Mouse (Mus musculus) lung, postnatal 10 days (tissue): ENCODE measurements around the gene Lrp6.

Experiments used
- DNase-seq: peaks from one replicate; pipeline ENCODE4 v3.0.0; 2021

Gene Lrp6

GRCm38 (mm10) chr6:134529340-134529739 lies 37.4 kb downstream of the Lrp6 start:
- no peak for DNase-seq

DNA sequence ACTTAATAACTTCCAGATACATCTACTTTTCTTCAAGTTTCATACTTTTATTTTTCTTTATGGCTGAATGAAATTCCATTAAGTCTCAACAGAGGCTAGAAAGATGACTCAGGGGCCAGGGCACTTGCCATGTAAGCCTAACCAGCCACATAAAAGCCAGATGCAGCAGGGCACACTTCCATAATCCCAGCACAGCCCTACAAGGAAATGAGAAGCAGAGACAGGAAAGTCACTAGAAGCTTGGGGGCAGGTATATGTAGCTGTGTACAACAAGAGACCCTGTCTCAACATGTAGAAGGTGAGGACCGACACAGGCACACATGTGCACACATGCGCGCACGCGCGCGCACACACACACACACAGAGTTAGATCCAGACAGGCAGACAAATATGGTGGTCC lies 38.4 kb downstream of the Lrp6 start:
- DNase-seq: no peak

DNA sequence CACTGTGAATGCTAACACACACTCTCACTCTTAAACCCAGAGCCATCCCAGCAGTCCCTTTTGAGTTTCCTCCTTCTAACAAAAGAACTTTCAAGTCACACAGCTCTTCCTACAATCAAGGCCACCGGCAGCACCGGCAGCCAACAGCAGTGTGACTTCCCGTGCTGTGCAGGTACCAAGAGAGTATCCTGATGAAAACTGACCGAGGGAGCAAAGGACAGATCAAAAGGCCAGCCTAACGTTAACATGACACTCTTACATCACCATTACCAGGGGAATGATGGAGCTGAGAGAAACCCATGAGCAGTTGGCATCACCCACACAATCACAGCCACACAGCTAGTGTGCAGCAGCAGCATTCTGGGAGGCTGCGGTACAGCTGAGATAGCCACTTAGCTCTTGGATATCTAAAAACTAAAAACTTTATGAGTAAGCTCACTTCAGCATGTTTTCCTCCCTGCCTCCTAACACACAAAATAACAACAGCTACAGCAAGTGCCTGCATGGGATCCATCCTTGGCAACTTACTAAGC lies 39.1 kb downstream of the Lrp6 start:
- DNase-seq: no peak

DNA sequence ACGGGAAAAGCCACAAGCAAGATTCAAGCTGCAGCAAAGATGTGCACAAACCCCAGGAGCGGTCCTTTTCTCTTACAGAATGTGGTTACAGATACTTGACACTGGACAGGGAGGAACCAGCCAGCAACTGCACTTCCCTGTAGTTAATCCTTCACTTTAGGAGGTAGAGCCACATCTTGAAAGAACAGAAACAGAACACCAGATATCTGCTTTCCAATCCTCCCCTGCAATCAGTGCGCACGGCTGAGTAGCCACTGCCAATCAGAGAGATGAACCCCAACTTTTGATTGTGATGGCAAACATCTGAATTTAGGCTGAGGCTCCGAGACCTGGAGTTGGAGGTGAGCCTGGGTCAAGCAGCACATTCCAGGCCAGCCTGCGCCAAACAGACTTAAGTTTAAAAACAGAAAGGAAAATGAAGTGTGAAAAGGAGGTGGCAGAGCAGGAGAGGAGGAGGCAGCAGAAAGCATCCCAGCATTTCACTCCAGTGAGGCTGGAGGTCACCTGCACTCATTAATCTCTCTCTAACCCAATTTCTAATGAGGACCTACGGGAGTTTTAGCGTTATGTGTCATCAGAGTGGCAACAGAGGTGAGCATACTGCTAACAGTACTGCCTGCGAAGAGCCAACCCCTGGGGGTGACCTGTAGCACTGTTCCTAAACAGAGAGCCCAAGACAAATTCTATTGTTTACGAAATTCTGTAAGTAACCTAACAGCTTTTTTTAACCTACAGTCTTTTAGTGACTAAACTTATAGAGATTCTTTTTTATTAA lies 39.8 kb downstream of the Lrp6 start:
- DNase-seq: no peak

GRCm38 (mm10) chr6:134526275-134526674 lies 40.5 kb downstream of the Lrp6 start:
- DNase-seq: no peak

DNA sequence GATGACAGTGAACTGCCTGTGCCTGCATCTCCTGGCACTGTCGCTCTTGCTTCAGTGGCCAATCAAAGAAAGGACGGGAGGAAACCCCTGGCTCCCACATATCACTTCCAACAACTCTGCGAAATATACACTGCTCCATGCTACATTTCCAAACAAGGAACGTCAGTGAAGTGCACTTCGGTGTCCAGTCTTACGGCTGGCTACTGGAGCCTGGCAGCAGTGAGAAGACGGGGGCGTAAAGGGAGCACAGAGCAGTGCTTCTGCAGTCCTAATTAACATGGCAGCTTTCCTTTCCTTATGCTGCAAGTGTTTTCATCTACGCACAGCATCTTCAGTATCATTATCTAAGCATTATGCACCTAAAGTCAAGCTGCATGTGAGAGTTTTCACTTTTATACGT lies 45.4 kb downstream of the Lrp6 start:
- DNase-seq: no peak

- no peak for DNase-seq
Observed at GRCm38 (mm10) chr6:134520821-134521220, 45.9 kb downstream of the Lrp6 start.

- DNase-seq: no peak
Observed at GRCm38 (mm10) chr6:134518450-134518849, 48.3 kb downstream of the Lrp6 start.

GRCm38 (mm10) chr6:134517141-134517540 lies 49.6 kb downstream of the Lrp6 start:
- DNase-seq: no peak

DNA sequence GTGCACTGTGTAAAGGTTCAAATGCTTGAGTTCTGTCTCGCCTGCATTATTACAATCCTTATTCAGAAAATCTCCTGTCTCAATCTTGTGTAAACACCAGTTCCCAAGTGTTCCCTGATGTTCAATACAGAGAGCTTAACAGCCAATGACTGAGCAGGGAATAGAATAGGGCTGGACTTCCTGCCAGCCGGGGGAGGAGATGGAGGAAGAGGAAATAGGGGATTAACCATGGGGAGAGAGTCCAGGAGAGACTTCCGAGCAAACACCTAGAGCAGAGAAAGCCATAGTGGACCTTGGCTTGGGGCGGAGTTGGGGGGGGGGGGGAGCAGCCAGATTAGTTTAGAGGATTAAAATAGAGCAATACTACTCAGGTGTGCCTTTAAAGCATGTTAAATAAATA lies 51.3 kb downstream of the Lrp6 start:
- DNase-seq: no peak

- DNase-seq: peak; percentile 56
Observed at GRCm38 (mm10) chr6:134513896-134514510, 52.8 kb downstream of the Lrp6 start.

GRCm38 (mm10) chr6:134513011-134513410 lies 53.8 kb downstream of the Lrp6 start:
- peak; percentile 20 for DNase-seq

- DNase-seq: no peak
Observed at GRCm38 (mm10) chr6:134512478-134512877, 54.3 kb downstream of the Lrp6 start.

DNA sequence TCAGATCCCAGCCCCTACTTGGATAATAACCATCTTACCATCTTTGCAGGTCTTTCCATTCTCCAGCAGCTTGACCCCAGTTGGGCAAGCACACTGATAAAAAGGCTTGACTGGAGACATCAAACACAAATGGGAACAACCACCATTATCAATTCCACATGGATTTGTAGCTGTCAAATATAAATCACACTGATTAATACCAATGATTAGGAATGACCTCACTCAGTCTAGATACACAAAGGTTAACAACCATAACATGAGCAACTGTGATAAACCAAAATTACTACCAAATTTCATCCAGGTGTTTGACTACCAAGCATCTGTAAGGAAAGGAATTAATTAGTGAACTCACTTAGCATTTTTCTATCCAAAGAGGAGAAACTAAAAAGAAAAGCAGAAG lies 55.6 kb downstream of the Lrp6 start:
- no peak for DNase-seq

GRCm38 (mm10) chr6:134510280-134510679 lies 56.5 kb downstream of the Lrp6 start:
- DNase-seq: no peak

DNA sequence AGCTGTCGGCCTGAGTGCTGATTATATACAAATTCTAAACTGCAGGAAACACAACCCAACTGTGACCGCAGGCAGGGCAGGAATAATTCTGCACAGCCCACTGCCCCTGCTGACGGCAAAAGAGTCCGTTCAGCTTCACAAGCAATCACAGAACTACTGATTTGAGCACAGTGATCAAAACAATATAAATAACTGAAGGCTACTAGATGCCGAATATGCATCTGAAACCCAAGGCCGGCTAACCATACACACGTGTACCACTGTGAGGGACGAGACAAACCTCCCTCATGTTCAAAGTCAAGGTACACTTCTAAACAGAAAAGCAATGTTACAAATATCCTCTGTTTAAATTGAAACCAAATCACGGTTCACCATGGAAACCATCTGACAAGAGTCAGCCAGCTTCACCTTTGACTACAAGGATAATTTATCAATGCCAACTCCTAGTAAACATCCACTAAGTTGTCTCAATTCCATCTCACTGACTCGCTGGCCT lies 57.0 kb downstream of the Lrp6 start:
- no peak for DNase-seq

- no peak for DNase-seq
Observed at GRCm38 (mm10) chr6:134504866-134505265, 61.9 kb downstream of the Lrp6 start.

DNA sequence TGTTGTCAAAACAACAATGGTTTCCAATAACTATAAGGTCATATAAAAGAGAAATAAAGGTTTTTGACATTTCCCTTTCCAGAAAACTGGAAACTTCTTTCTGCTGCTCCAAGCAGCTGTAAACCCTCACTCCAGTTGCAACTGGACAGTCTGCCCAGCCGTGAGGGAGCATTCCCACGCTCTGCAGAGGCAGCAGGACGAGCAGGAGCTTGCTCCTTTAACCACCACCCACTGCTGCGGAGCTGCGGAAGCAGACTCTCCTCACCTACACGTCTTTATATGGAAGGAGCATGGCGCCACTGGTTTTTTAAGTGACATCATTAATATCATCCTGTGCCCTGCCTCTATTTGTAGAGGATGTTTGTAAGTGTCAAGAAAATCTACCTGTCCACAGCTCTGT lies 64.4 kb downstream of the Lrp6 start:
- DNase-seq: peak; percentile 27

GRCm38 (mm10) chr6:134500381-134501162 lies 66.2 kb downstream of the Lrp6 start:
- DNase-seq: no peak

GRCm38 (mm10) chr6:134499089-134499488 lies 67.7 kb downstream of the Lrp6 start:
- DNase-seq: peak; percentile 31

DNA sequence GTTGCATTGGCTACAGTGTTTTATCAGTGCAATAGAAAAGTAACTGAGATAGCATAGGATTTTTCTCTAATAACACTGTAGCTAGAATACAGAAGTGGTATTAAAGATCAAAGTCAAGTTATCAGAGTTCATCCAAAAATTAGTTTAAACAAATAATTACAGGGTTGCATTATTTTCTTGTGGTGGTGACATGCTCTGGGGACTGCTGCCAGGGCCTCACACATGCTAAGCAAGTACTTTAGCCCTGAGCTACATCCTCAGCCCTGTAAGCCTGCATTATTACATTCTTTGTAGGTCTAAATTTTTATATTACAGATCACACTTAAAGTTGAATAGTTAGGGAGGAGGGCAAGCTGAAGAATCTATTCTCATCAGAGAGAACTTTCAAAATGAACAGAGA lies 68.2 kb downstream of the Lrp6 start:
- no peak for DNase-seq

GRCm38 (mm10) chr6:134494828-134495698 lies 71.7 kb downstream of the Lrp6 start:
- no peak for DNase-seq
